Mouse (Mus musculus): ENCODE data around the gene Slc23a2. TPM values are rescaled to one million over a fixed set of nuclear protein-coding genes. Genes with fewer than 3 reads are reported as not detected.

The Slc23a2 gene
- total RNA-seq, 2 experiments from 2014 or later = 150 to 153 TPM

GRCm38 (mm10) chr2:132061884-132062283 lies 83.0 kb downstream of the Slc23a2 start:
- no peak for DNase-seq (ENCODE audit: low spot score in 2 of 2)
- intact Hi-C loops (cut with DNase I) = loop anchor here (2.0 kb wide), 1 partner anchor 79 kb away; no protein-coding TSS in a partner anchor

- peak in 1 of 2 experiments; percentile 36 for DNase-seq (ENCODE audit: low spot score in 2 of 2)
Observed at GRCm38 (mm10) chr2:132059919-132060318, 85.0 kb downstream of the Slc23a2 start.

GRCm38 (mm10) chr2:132055349-132055753 lies 89.6 kb downstream of the Slc23a2 start:
- intact Hi-C loops (cut with DNase I) = no loop called here
- no peak for DNase-seq (ENCODE audit: low spot score in 2 of 2)

More at GRCm38 (mm10) chr2:132059919-132060318, 85.0 kb downstream of the Slc23a2 start:
- intact Hi-C loops (cut with DNase I) = loop anchor here (2.0 kb wide), 1 partner anchor 77 kb away; no protein-coding TSS in a partner anchor

- intact Hi-C loops (cut with DNase I) = no loop called here
- DNase-seq (ENCODE audit: low spot score in 2 of 2) = no peak
Observed at GRCm38 (mm10) chr2:132053824-132054223, 91.1 kb downstream of the Slc23a2 start.

GRCm38 (mm10) chr2:132051798-132052197 lies 93.1 kb downstream of the Slc23a2 start:
- intact Hi-C loops (cut with DNase I) = no loop called here
- no peak for DNase-seq (ENCODE audit: low spot score in 2 of 2)

- no peak for DNase-seq (ENCODE audit: low spot score in 2 of 2)
- intact Hi-C loops (cut with DNase I) = no loop called here
Observed at GRCm38 (mm10) chr2:132049921-132050320, 95.0 kb downstream of the Slc23a2 start.

- intact Hi-C loops (cut with DNase I) = no loop called here
- no peak for DNase-seq (ENCODE audit: low spot score in 2 of 2)
Observed at GRCm38 (mm10) chr2:132049491-132049890, 95.4 kb downstream of the Slc23a2 start.

- DNase-seq (ENCODE audit: low spot score in 2 of 2) = no peak
- intact Hi-C loops (cut with DNase I) = no loop called here
Observed at GRCm38 (mm10) chr2:132048143-132048772, 96.7 kb downstream of the Slc23a2 start.

GRCm38 (mm10) chr2:132047364-132047763 lies 97.5 kb downstream of the Slc23a2 start:
- intact Hi-C loops (cut with DNase I) = no loop called here
- DNase-seq (ENCODE audit: low spot score in 2 of 2) = no peak

- DNase-seq (ENCODE audit: low spot score in 2 of 2) = no peak
Observed at GRCm38 (mm10) chr2:132046659-132047058, 98.2 kb downstream of the Slc23a2 start.

GRCm38 (mm10) chr2:132044320-132045274 lies 100.3 kb downstream of the Slc23a2 start:
- no peak for DNase-seq (ENCODE audit: low spot score in 2 of 2)
- intact Hi-C loops (cut with DNase I) = no loop called here

More at GRCm38 (mm10) chr2:132046659-132047058, 98.2 kb downstream of the Slc23a2 start:
- intact Hi-C loops (cut with DNase I) = no loop called here

GRCm38 (mm10) chr2:132043101-132043621 lies 101.7 kb downstream of the Slc23a2 start:
- intact Hi-C loops (cut with DNase I) = no loop called here
- DNase-seq (ENCODE audit: low spot score in 2 of 2) = peak; percentile 49 to 51

- DNase-seq (ENCODE audit: low spot score in 2 of 2) = no peak
- intact Hi-C loops (cut with DNase I) = no loop called here
Observed at GRCm38 (mm10) chr2:132039894-132040293, 105.0 kb downstream of the Slc23a2 start.

GRCm38 (mm10) chr2:132036326-132036725 lies 108.6 kb downstream of the Slc23a2 start:
- no peak for DNase-seq (ENCODE audit: low spot score in 2 of 2)
- intact Hi-C loops (cut with DNase I) = no loop called here

GRCm38 (mm10) chr2:132035470-132035835 lies 109.5 kb downstream of the Slc23a2 start:
- DNase-seq (ENCODE audit: low spot score in 2 of 2) = no peak

GRCm38 (mm10) chr2:132034590-132035469 lies 110.1 kb downstream of the Slc23a2 start:
- no peak for DNase-seq (ENCODE audit: low spot score in 2 of 2)
- intact Hi-C loops (cut with DNase I) = no loop called here

More at GRCm38 (mm10) chr2:132035470-132035835, 109.5 kb downstream of the Slc23a2 start:
- intact Hi-C loops (cut with DNase I) = no loop called here

- no peak for DNase-seq (ENCODE audit: low spot score in 2 of 2)
- intact Hi-C loops (cut with DNase I) = no loop called here
Observed at GRCm38 (mm10) chr2:132031364-132032095, 113.4 kb downstream of the Slc23a2 start.
